Mouse (Mus musculus) heart, postnatal 10 days (tissue): ENCODE measurements at regions not wholly inside any gene's neighbourhood (a gene's known extent, or its start where the extent isn't known, plus 50 kb on each side); places are given as distances from the start of the nearest gene placed in this dataset.

Source experiments
- DNase-seq, 2 experiments: peaks; one replicate each; pipeline ENCODE4 v3.0.0; 2021
- intact Hi-C: fragments of 180-260 bp; cut with DNase I; formaldehyde crosslinking; loops from one replicate; pipeline ENCODE4 v1.15.1; 2025

DNA sequence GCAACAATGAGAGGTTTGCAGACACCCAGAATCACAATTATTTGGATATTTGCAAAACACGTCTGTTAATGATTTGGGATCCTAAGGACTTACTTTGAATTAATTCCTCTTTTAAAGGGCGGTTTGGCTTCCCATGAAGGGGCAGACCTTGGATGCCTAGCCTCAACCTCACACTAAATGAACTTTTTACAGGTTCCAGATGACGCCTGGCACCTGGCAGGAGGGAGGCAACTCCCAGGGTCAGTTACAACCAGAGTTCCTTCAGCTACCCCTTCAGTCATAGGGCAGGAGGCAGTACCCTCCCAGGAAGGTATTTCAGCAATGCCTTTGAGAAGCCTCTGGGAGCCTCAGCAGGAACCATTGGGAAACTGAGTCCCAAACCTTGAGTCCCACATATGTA is 57.9 kb upstream of the Stx18 start:
- intact Hi-C loops: no loop called here
- no peak for DNase-seq

DNA sequence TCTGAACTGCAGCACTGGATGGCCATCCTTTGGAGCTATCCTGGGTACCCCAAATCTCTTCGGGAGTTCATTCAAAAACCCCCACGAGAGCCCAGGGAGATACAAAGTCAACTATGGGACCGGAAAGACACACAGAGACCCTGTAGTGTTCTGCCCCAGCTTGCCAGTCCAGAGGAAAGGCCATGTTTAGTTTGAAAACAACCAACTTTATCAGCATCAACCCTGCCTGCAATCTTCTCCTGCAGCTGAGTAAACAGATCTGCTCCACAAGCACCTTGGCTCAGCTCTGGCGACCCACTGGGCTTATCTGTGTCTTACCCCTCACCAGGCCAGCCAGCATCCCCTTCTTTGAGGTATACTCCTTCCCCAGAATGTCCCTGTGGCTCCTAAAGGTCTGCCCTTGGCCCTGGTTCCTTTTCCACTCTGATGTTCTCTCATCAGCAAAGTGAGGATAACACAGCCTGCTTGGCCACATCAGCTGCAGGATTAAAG is 61.6 kb upstream of the Stx18 start:
- DNase-seq: no peak
- intact Hi-C loops: no loop called here

DNA sequence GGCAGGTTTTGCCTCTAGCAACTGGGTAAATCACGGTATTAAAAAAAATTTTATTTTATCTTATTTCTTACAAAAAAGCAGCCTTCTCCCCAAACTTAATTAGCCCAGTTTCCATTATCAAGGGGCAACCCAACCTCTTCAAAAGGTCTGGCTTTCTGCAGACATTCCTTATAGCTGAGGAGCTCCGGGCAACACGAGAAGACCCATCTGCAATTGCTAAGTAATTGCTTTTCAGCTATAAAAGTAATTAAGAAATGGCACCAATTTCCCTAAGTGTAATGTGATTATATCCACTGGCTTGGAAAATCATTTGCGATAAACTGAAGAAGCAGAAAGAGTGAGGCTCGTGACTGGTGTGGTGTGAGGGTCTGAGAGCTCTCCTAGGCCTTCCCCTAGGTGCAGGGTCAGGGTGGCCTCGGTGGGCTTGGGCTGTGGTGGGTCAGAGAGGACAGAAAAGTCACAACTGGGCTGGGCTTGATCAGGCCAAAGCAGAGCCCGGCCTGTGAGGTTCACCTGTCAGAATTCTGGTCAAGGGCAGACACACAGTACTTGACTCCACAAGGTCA is 65.5 kb upstream of the Stx18 start:
- no peak for DNase-seq
- intact Hi-C loops: no loop called here

DNA sequence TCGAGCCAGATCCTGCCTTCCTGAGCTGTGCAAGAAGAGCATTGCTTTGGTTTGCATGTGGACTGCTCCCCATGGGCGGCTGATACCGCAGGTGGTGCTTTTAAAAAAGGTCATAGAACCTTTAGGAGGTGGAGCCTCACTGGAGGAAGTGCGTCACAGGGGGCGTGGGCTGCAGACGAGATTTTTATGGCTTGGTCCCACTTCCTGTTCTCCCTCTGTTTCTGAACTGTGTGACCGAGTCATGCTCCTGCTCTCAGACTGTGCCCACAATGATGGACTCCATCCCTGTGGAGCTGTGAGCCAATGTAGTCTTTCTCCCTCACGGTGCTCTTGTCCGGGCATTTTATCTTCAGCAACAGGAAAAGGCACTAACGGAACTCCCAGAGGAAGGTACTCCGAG is 66.8 kb upstream of the Stx18 start:
- intact Hi-C loops: no loop called here
- DNase-seq: no peak

DNA sequence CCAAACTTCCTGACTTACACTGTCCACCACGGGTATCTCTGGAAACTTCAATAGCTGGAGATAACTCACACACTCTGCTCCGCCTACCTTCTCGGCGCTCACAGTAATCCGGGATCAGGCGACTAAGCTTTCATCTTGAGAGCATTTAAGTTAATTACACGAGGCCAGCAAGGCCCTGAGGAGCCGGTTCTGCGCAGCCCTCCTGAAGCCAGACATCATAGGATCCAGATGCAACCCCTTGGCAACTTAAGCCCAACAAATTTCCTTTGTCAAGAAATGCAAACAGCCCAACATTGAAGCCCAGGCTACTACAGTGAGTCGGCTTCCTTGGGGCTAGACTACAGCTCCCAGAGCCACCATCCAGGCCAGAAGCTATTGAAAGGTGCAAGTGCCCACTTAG is 69.9 kb upstream of the Stx18 start:
- intact Hi-C loops: no loop called here
- DNase-seq: no peak

DNA sequence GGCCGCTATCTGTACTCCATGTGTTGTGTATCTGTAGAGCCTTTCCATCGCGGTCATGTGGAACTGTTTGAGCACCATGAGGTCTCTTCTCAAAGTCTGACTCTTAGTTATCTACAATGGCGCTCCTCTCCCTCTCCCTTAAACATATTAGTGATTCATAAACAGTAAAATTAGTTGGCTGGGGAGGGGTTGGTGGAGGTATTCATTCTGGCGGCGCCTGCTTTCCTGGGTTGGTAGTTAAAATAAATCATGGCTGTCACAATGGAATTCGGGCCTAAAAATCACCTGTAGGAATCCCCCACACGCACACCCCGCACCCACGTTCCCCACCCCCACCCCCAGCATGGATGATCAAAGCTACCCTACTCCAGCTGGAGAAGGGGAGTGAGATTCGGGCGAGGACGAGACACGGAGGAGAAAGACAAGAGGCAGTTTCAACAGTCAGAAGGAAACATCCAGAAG is 70.6 kb upstream of the Stx18 start:
- DNase-seq: no peak
- intact Hi-C loops: no loop called here

DNA sequence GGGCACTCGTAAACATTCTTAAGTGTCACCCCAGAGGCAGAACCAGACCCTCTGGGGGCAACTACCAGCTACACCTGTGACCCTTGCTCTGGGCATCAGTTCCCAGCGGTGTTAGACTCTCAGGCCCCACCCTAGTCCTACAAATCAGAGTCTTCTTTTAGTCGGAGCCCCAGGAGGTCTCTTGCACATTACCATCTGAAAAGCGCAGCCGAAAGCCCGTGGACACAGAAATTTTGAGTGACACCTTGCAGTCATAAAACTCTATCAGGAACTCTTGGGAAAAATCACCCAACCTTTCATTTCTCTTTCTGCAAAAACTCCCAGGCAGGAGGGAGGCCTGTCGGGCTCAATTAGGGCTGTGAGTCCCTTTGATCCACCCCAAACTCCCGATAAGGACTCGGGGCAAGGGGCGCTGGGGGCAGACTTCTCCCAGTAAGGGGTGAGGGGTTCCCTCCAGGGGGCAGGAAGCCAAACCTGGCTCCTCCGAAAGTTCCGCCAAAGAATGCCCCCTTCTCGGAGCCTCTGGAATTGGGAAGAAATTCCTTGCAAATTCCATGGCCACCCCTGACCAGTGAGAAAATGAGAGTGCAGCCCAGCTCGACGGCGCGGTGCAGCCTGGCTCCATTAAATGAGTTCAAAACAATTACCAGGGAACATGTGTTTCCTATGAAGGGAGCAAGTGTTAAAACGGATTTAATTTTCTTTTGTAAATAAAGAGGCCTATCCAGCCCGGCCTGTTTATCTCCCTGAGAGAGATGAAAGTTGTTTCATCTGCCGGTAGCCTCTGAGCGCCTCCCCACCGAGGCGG is 71.2 kb upstream of the Stx18 start:
- no peak for DNase-seq
- intact Hi-C loops: no loop called here

DNA sequence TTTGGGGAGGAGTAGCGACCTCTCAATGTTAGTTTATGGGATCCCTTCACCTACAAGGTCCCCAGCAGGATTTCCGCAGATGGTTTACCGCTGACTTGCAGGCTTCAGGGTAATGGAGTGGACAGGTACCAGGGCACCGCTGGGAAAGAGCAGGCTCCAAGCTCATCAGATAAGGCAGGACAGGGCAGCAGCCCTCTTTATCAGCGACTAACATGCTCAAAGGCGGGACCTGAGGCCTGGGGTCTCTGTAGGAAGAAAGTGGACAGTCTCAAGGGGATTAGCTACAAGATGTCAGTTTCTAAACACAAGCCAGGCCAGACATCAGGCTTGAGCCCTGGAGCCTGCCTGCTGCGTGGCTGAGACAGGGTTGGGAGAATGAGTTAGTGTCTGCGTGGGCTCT is 74.9 kb upstream of the Stx18 start:
- intact Hi-C loops: no loop called here
- DNase-seq: no peak

DNA sequence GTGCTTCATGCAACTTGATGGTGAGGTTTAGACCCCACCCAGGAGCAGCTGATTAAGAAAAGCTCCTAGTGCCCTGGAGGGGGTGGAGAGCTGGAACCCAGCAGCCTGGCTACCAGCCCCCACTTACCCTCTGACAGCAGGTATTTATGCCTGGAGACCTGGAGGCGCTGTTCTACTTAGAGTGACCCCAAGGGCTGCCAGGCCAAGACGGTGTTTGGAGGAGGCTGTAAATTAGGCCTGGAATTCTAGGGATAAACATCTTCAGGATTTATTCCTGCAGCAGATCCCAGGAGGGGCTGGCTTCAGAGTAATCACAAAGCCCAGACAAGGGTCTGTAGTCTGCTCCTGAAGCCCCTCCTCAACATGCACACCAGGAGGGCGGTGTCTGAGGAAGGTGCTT is 76.0 kb upstream of the Stx18 start:
- intact Hi-C loops: no loop called here
- DNase-seq: no peak

DNA sequence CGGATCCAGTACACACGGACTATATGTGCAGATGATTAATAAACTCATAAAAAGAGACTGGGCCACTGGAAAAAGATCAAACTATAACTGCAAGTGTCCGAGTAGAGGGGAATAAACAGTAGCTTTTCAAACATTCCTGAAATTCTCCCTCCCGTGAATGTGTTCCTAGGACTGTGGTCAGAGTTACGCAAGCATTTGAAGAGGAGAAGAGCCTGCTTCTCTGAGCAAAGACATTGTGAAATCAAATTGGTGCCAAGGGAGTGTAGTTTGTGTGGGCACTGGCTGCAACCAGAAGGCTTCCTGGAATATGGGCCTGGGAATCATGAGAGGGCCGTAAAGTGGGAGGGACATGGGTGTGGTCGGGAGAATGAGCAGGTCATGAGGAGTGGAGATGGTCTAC is 78.3 kb upstream of the Stx18 start:
- intact Hi-C loops: no loop called here
- DNase-seq: no peak

DNA sequence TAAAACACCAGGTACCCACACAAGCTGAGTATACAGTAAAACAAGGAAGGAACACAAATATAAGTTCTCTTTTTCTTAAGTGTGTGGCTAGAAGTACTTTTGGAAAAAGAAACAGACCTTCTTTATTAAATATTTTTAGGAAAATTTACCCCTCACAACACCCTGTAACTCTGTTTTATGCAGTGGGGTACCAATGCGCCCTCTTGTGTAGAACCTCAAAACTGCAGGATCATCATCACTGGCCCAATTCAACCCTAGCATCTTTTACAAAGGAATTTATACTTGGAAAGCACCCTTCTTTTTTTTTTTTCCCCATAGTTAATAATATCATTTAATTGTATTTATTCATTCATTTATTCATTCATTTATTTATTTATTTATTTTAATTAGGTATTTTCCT is 86.4 kb upstream of the Stx18 start:
- intact Hi-C loops: no loop called here

DNA sequence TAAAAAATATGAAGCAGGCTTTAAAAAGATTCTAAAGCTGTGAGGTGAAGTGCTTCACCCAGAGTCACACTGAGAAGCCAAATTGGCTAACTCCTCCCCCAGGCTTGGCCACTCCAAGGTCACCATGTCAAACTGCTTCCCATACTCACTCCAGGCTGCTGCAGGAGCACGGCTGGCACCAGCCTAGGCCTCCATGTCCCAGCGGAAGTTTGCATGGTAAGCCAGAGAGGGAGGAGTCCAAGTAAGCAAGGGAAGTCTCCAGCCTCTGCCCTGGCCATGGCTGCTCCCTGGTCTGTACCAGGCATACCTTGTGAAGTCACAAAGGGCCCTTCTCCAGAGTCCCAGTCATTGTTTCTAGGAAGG is 105.8 kb upstream of the Stx18 start:
- intact Hi-C loops: no loop called here
- no peak for DNase-seq

More for the DNA sequence above, 86.4 kb upstream of the Stx18 start:
- no peak for DNase-seq

DNA sequence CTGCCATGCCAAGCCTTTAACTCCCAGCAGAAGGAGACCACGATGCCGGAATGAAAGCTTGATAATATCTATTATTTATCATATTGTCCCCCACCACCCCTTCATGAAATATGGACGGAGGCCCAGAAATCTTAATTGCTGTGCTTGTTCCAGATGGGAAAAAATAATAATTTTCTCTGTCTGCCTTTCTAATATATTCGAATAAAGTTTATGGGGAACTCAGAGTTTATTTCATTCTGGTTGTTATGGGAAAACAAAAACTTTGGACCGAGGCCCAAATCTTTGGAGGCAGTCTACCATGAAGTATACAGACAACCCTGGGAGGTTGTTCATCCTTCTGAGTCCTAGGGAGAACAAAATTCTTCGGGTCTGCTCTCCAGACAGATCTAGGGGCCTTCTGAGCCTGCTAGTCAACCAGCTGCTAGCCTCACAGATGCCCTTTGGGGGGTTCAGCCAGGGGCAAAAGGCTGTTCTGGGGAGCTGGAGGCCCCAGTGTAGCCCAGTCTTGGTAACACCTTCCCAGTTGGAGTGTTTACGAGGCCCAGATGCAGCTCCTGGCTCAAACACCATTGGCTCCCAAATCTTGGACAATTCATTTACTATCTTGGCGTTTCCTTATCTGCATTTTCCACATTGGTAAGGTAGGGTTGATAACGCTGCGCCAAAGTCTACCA is 106.3 kb upstream of the Stx18 start:
- intact Hi-C loops: no loop called here
- no peak for DNase-seq

DNA sequence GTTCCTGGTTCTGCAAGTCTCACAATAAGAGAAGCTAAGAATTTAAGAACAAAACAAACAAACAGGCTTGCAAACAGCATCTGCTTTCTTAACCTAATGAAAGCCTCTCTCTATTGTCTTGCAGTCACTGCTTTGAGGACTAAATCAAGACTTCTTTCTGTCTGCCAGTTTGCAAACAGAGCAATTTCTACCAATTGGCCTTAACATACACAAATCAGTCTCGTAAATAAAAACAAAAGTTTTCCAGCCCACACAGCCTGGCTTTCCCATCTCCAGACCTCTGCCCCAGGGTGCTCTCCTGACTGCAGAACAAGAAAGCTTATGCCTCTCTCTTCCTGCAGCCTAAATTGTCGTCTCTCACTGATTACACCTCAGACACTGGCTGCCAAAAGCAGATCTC is 96.1 kb upstream of the Msx1 start:
- no peak for DNase-seq
- intact Hi-C loops: no loop called here

DNA sequence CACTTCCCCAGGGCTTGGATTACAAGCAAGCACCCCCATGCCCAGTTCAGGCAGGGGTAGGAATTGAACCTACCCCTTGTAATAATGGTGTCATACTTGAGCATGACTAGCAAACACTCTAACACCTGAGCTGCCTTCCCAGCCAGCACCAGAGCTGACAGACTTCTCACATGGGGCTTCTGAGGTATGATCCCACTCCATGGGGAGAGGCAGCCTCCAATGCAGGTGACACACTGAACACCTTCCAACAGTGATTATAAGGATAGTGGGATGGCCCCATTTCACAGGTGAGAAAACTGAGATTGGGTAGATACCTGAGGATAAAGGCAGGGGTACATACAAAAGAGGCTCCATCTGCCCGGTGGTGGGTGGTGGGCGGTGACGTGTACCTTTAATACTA is 94.7 kb upstream of the Msx1 start:
- DNase-seq: no peak
- intact Hi-C loops: no loop called here

DNA sequence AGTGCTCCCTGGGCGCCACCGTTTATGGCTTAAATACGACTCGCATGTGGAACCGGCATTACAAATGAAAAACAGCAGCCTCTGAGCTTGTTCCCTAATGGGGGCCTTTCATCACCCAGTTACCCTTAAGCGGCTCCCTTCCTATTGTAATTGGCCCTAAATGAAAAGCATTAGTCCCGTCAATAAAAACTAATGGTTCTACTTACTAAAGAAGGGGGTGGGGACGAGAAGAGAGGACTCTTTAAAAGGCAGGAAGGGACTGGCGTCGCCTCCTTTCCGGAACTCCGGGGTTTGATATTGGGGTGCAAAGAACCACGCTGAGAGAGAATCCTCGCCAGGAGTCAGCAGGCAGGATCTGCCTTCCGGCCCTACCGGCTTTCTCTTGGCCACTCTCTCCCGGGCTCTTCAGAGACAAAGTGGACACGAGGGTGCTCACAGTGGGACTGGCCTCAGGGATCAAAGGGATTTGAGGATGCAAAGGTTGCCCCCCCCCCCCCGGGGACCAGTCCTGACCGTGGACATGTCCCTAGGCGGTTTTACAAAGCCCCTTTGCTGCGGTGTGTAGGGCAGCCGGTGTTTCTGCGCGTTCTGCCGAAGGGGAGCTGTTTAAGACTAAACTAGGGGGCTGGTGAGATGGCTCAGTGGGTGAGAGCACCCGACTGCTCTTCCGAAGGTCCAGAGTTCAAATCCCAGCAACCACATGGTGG is 93.8 kb upstream of the Msx1 start:
- DNase-seq: no peak
- intact Hi-C loops: no loop called here

DNA sequence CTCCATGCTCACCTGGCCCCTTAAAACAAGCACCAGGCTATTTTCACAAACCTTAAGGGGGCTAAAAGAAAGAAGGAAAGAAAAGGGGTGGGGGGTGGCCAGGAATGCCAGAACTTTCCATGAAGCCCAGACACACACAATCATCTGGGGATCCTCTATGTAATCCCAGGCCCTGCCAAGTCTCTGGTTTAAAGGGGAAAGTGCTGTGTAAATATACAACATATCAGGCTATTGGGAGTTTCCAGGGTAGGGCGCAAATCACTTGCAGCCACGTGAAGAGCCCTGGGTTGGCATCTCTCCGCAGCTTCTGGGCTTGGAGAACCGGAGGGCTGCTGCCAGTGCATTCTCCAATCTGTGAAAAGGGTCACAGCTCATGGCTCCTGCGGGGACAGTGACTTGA is 92.8 kb upstream of the Msx1 start:
- intact Hi-C loops: no loop called here

DNA sequence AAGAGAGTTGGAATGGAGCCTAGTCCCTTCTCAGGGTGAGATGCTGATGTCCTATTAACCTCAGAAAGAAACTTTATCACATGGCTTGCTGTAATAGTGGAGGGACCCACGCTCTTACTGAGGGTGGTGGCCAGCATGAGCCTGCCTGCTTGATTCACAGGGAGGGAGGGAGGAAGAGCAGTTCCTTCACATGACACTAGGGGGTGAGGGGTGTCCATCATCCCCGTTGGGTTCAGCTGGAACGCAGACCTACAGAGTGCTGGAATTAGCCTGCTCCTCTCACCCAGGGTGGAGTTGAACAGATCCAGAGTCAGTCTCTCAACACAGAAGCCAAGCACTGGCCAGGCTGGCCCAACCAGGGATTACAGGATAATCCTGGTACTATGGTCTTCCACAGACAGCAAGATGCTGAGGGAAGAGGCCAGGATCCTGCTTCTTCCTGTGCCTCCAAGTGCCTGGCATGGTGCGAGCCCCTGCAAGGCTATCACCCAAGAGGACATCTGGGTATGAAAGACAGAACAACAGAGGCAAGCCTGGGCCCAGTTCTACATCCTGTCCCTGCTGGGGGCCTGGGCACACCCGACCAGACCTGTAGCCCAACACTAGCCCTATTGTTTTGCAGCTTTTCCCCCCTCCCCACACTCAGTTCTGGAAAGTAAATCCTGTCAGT is 80.4 kb upstream of the Msx1 start:
- peak in 1 of 2 experiments; percentile 21 for DNase-seq
- intact Hi-C loops: loop anchor here (5.0 kb wide), 1 partner anchor 187 kb away; no protein-coding TSS in a partner anchor

More for the DNA sequence above, 92.8 kb upstream of the Msx1 start:
- DNase-seq: no peak

DNA sequence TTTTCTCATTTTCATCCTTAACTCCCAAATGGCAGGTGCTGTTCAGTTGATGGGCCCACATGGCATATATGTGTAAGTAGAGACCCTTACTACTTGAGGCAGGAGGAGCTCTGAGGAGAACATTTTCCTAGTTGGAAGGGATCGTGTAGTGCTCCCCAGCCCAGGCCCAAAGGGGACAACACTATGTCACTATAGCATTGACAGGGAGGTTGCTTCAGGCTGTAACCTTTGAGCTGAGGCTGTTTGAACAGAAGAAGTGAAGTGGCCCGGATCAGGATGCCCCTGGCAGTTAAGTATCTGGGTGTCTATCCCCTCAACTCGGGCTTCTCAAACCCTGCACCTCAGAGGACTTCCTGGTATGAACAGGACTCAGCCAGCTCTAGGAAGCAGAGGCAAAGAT is 79.5 kb upstream of the Msx1 start:
- no peak for DNase-seq
- intact Hi-C loops: no loop called here

DNA sequence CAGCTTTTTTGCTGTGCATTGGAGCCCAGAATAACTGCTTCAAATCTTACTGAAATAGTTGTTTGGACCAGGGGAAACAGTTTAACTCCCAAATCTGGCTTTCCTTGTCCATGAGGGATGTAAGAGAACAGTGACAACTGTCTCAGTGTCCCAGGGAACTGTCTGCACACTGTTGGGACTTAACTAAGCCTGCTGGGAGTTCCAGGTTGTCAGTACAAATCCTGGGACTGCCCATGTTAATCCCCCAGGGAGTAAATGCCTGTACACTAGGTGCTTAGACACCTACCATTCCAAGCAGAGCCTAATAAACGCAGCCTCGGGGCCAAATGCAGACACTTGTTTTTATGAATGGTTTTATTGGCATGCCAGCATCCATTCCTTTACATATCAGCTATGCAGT is 78.4 kb upstream of the Msx1 start:
- no peak for DNase-seq
- intact Hi-C loops: no loop called here

DNA sequence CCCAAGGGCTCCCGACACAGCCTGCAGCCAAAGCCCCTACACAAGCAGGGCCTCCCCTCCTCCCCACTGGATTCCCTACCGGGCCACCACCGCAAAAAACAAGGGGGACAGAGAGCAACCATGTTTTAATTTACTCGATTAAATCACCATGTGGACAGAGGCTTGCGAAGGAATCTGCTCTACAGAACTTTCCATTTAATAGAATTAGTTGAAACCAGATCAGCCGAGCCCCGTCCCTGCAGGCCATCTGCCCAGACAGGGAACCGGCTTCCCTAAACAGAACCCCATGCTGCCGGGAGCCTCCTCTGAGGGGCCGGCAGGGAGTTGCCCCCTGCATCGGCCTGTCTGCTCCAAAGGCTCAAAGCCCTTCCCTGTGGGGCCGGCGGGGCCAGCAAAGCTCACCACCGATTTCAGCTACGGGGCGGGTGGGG is 77.5 kb upstream of the Msx1 start:
- DNase-seq: no peak

More for the DNA sequence above, 77.5 kb upstream of the Msx1 start:
- intact Hi-C loops: no loop called here
